20 mouse cellular contexts compared by ENCODE assay signal in genomic region chr2:118160991-118161390, GRCm38 (mm10). TPM values are rescaled to one million over a fixed set of nuclear protein-coding genes. Genes with fewer than 3 reads are reported as not detected.
DNase-seq lines count a peak whose midpoint lies in the region; ATAC-seq and TF ChIP-seq lines count a peak whose summit lies in the region.
"Had no signal": no experiment of that assay in that cellular context is flagged by ENCODE, and none has a peak within 500 bp of the region (broad histone marks: within the 10 kb centered on the region; RNA-seq: fewer than 3 reads in every experiment).

No protein-coding gene starts in this region.

- no peak for TF ChIP-seq EP300 in liver, postnatal 0 days (IDR thresholded peaks at IDR 0.05; ENCODE audit: low read depth)

- H3K4me1 ChIP-seq in midbrain, embryonic 14.5 days (ENCODE audit: control insufficient read depth, insufficient read depth, low read length) = peaks cover 4% of the 10 kb centered on the region; the same call in 1 of the 2 replicates
- H3K4me1 ChIP-seq in midbrain, embryonic 15.5 days = peaks cover 9% of the 10 kb centered on the region
- peaks cover 18% of the 10 kb centered on the region for H3K4me1 ChIP-seq in forebrain, embryonic 15.5 days
- H3K4me1 ChIP-seq in liver, postnatal 0 days (ENCODE audit: insufficient read depth) = no peaks in the 10 kb centered on the region

- no peak for TF ChIP-seq CTCF in liver, postnatal 0 days (IDR thresholded peaks at IDR 0.05; ENCODE audit: low read depth)

- no peak for ATAC-seq in midbrain, embryonic 14.5 days (ENCODE audit: low FRiP score, low TSS enrichment)
- no peak for ATAC-seq in midbrain, embryonic 15.5 days (replicated peaks)
- no peak for ATAC-seq in forebrain, embryonic 15.5 days (replicated peaks)
- ATAC-seq in liver, postnatal 0 days = no peak
- ATAC-seq: activated CD4-positive, CD25-positive, alpha-beta regulatory T cell, adult 4 months; intestine, postnatal 0 days had no signal

- intact Hi-C loops in heart, postnatal 14 days (cut with DNase I) = no loop called here

- 0 out of 2 replicates have a peak overlapping the region, but pooled peaks have one; percentile 10 for H3K27ac ChIP-seq in midbrain, embryonic 14.5 days (replicated peaks; ENCODE audit: low read depth, low read length)
- H3K27ac ChIP-seq in midbrain, embryonic 15.5 days = no peak overlapping the region
- H3K27ac ChIP-seq in forebrain, embryonic 15.5 days (replicated peaks) = peak overlapping the region; percentile 32; the same call in 1 of the 2 replicates
- no peak overlapping the region for H3K27ac ChIP-seq in liver, postnatal 0 days (ENCODE audit: low read depth)

- no peaks in the 10 kb centered on the region for H3K27me3 ChIP-seq in midbrain, embryonic 14.5 days (ENCODE audit: control insufficient read depth, insufficient read depth, low read length)
- H3K27me3 ChIP-seq in midbrain, embryonic 15.5 days (replicated peaks) = no peaks in the 10 kb centered on the region
- H3K27me3 ChIP-seq in forebrain, embryonic 15.5 days = no peaks in the 10 kb centered on the region
- H3K27me3 ChIP-seq in liver, postnatal 0 days (ENCODE audit: insufficient read depth, low read length) = no peaks in the 10 kb centered on the region
- H3K27me3 ChIP-seq: heart, embryonic 13.5 days had no signal

- peak; percentile 18 for DNase-seq in heart, adult 11 months
- DNase-seq in heart, postnatal 14 days = no peak
- no peak for DNase-seq in midbrain, embryonic 14.5 days
- DNase-seq in liver, postnatal 0 days = no peak
- no peak for DNase-seq in left cerebral cortex, adult 18-20 months (ENCODE audit: low spot score in 2 of 2)
- no peak for DNase-seq in layer of hippocampus, postnatal 10 days (ENCODE audit: low spot score in 2 of 2)
- DNase-seq: adrenal gland, postnatal 25 days; cerebellum, adult 8-10 months; gastrocnemius, postnatal 36 days; kidney, postnatal 36 days; liver; retina, postnatal 1 day; thymus, postnatal 4 days had no signal

- no peak overlapping the region for H3K9ac ChIP-seq in midbrain, embryonic 14.5 days (replicated peaks; ENCODE audit: low read length)
- no peak overlapping the region for H3K9ac ChIP-seq in midbrain, embryonic 15.5 days
- H3K9ac ChIP-seq in forebrain, embryonic 15.5 days (replicated peaks) = no peak overlapping the region
- no peak overlapping the region for H3K9ac ChIP-seq in liver, postnatal 0 days (replicated peaks)
- H3K9ac ChIP-seq: heart, embryonic 13.5 days; lung, embryonic 14.5 days had no signal

- 32% methylated on average over 2 of the region's 2 CpGs for WGBS in midbrain, embryonic 14.5 days
- 26% methylated on average over 2 of the region's 2 CpGs for WGBS in midbrain, embryonic 15.5 days
- WGBS in forebrain, embryonic 15.5 days = 24% methylated on average over 2 of the region's 2 CpGs
- WGBS in liver, postnatal 0 days (ENCODE audit: insufficient replicate concordance) = 77% methylated on average over 2 of the region's 2 CpGs

- no peak overlapping the region for H3K4me2 ChIP-seq in midbrain, embryonic 14.5 days (ENCODE audit: low read length)
- no peak overlapping the region for H3K4me2 ChIP-seq in midbrain, embryonic 15.5 days
- H3K4me2 ChIP-seq in forebrain, embryonic 15.5 days (replicated peaks) = no peak overlapping the region
- H3K4me2 ChIP-seq in liver, postnatal 0 days (ENCODE audit: low read depth, low read length) = no peak overlapping the region
- H3K4me2 ChIP-seq: heart, embryonic 13.5 days; lung, embryonic 14.5 days had no signal

- H3K4me3 ChIP-seq in midbrain, embryonic 14.5 days (replicated peaks; ENCODE audit: low read depth, low read length) = no peak overlapping the region
- no peak overlapping the region for H3K4me3 ChIP-seq in midbrain, embryonic 15.5 days
- H3K4me3 ChIP-seq in forebrain, embryonic 15.5 days = no peak overlapping the region
- H3K4me3 ChIP-seq in liver, postnatal 0 days (ENCODE audit: low read depth, low read length) = no peak overlapping the region
- H3K4me3 ChIP-seq: heart, embryonic 13.5 days; myocyte had no signal

- H3K36me3 ChIP-seq in midbrain, embryonic 14.5 days (ENCODE audit: control insufficient read depth, insufficient read depth, low read length) = no peaks in the 10 kb centered on the region
- no peaks in the 10 kb centered on the region for H3K36me3 ChIP-seq in midbrain, embryonic 15.5 days (replicated peaks)
- no peaks in the 10 kb centered on the region for H3K36me3 ChIP-seq in forebrain, embryonic 15.5 days
- no peaks in the 10 kb centered on the region for H3K36me3 ChIP-seq in liver, postnatal 0 days (replicated peaks; ENCODE audit: insufficient read depth, low read length)
- H3K36me3 ChIP-seq: heart, embryonic 13.5 days had no signal

- H3K9me3 ChIP-seq in midbrain, embryonic 14.5 days (ENCODE audit: control insufficient read depth, low read length) = no peaks in the 10 kb centered on the region
- H3K9me3 ChIP-seq in midbrain, embryonic 15.5 days = no peaks in the 10 kb centered on the region
- H3K9me3 ChIP-seq in forebrain, embryonic 15.5 days = no peaks in the 10 kb centered on the region
- no peaks in the 10 kb centered on the region for H3K9me3 ChIP-seq in liver, postnatal 0 days (ENCODE audit: low read length)
- H3K9me3 ChIP-seq: heart, embryonic 13.5 days had no signal

RNA-seq across cellular contexts. Expression of gene Thbs1, which starts 49.3 kb away (rescaled TPM):
- 10 to 100 TPM; 20.3 to 24.0 TPM for total RNA-seq in heart, postnatal 14 days (2021)
- 2.8 and 4.0 TPM in 2 replicates for polyA plus RNA-seq in midbrain, embryonic 14.5 days (2014; fragmentation: Nextera tagmentation; extraction: Ambion mirVana)
- 4.7 and 5.1 TPM in 2 replicates for polyA plus RNA-seq in midbrain, embryonic 15.5 days (2015; fragmentation: Nextera tagmentation; extraction: Ambion mirVana)
- polyA plus RNA-seq in forebrain, embryonic 15.5 days (2015; fragmentation: Nextera tagmentation; extraction: Ambion mirVana) = 10.2 and 10.3 TPM in 2 replicates
- polyA plus RNA-seq in liver, postnatal 0 days (2015; fragmentation: Nextera tagmentation; extraction: Ambion mirVana) = 22.7 and 29.3 TPM in 2 replicates
- 1 to 10 TPM; 2.4 to 3.1 TPM for total RNA-seq in left cerebral cortex, adult 18-20 months (2021)
- total RNA-seq in layer of hippocampus, postnatal 10 days (2021) = 1 to 10 TPM; 7.7 to 9.2 TPM
- polyA plus RNA-seq: activated CD4-positive, CD25-positive, alpha-beta regulatory T cell, adult 4 months had no signal

Comparison
In these comparisons a context has a peak if more than half of its experiments do, and no peak if none do; other contexts are left out.
1. H3K27ac ChIP-seq: peak in midbrain, embryonic 14.5 days (single experiment) and forebrain, embryonic 15.5 days (single experiment); none in midbrain, embryonic 15.5 days (single experiment) and liver, postnatal 0 days (single experiment).